In the genomic region with DNA sequence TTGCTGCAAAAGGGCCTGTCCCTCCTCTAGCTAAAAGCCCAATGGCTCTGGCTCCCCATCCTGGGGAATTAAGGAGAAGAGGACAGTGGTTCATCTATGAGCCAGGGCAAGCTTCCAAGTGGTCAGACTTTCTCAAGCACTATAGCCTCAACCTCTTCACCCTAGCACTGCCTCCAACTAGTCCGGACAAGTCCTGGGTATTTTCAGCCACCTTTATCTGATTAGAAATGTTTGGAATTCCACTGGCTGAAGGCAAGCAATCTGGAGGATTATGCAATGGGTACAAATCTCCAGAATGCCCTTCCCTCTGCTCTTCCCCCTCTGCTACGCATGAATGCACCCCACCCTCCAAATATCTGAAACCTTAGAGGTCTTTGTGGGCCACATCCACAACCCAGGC, we compare ENCODE assay signal across 11 mouse cellular contexts. TPM values are rescaled to one million over a fixed set of nuclear protein-coding genes. Genes with fewer than 3 reads are reported as not detected.
DNase-seq lines count a peak whose midpoint lies in the region; ATAC-seq and TF ChIP-seq lines count a peak whose summit lies in the region.
"Had no signal": no experiment of that assay in that cellular context is flagged by ENCODE, and none has a peak within 500 bp of the region (broad histone marks: within the 10 kb centered on the region; RNA-seq: fewer than 3 reads in every experiment).

No protein-coding gene starts in this region.

- H3K27ac ChIP-seq in embryonic fibroblast, embryonic 13.5 days (ENCODE audit: insufficient read depth, low read length), result peak overlapping the region; percentile 87
- peak overlapping the region; percentile 34; the same call in 1 of the 2 replicates for H3K27ac ChIP-seq in kidney, embryonic 15.5 days
- peak overlapping the region; percentile 96 for H3K27ac ChIP-seq in macrophage

- no peaks in the 10 kb centered on the region for H3K9me3 ChIP-seq in kidney, embryonic 15.5 days (replicated peaks)

- peaks cover 100% of the 10 kb centered on the region for H3K79me2 ChIP-seq in macrophage (ENCODE audit: inconsistent target)

- H3K36me3 ChIP-seq in kidney, embryonic 15.5 days, result 0 out of 2 replicates have a peak, but pooled peaks cover 4% of the 10 kb centered on the region
- no peaks in the 10 kb centered on the region for H3K36me3 ChIP-seq in macrophage (ENCODE audit: inconsistent target)

- no peak overlapping the region for H3K9ac ChIP-seq in kidney, embryonic 15.5 days

- peaks cover 28% of the 10 kb centered on the region for H3K4me1 ChIP-seq in embryonic fibroblast, embryonic 13.5 days (ENCODE audit: control insufficient read depth, insufficient read depth, low read length)
- H3K4me1 ChIP-seq in kidney, embryonic 15.5 days, result peaks cover 56% of the 10 kb centered on the region

- ATAC-seq in kidney, embryonic 15.5 days (replicated peaks; ENCODE audit: low FRiP score), result 0 out of 2 replicates have a peak, but pooled peaks have one; percentile 13
- ATAC-seq in erythroid progenitor cell, adult 5-6 weeks (replicated peaks; ENCODE audit: low FRiP score, poor library complexity, severe bottlenecking), result no peak
- ATAC-seq: midbrain, embryonic 16.5 days had no signal

- no peak overlapping the region for H3K4me2 ChIP-seq in kidney, embryonic 15.5 days

- peak; percentile 56 for DNase-seq in ovary, adult 18-20 months (ENCODE audit: low spot score)
- DNase-seq in ovary, postnatal 36 days (ENCODE audit: low spot score), result no peak
- no peak for DNase-seq in right cerebral cortex, adult 18-20 months
- no peak for DNase-seq in spleen, adult 18-20 months
- DNase-seq: cerebellum, adult 11-12 months; gastrocnemius, postnatal 10 days had no signal

- no peak overlapping the region for H3K4me3 ChIP-seq in embryonic fibroblast, embryonic 13.5 days (ENCODE audit: insufficient read depth, low read length)
- H3K4me3 ChIP-seq in kidney, embryonic 15.5 days (replicated peaks), result no peak overlapping the region
- H3K4me3 ChIP-seq in macrophage (ENCODE audit: inconsistent target), result no peak overlapping the region

- no peak for TF ChIP-seq CTCF in embryonic fibroblast, embryonic 13.5 days (IDR thresholded peaks at IDR 0.05; ENCODE audit: borderline replicate concordance, insufficient read depth, low read length)

- no peak for TF ChIP-seq POLR2A in embryonic fibroblast, embryonic 13.5 days (IDR thresholded peaks at IDR 0.05; ENCODE audit: low read depth, low read length)

- 58% methylated on average over 2 of the region's 2 CpGs for whole genome bisulfite sequencing in kidney, embryonic 15.5 days
- WGBS in macrophage (ENCODE audit: missing documents), result 97% methylated on average over 2 of the region's 2 CpGs

- no peaks in the 10 kb centered on the region for H3K27me3 ChIP-seq in kidney, embryonic 15.5 days

RNA-seq across cellular contexts. Expression of gene Cox4i2, which starts 38.5 kb away (rescaled TPM):
- polyA plus RNA-seq in embryonic fibroblast, embryonic 13.5 days (2011; ENCODE audit: insufficient read length, low read depth, missing spikeins), result 0.94 and 1.5 TPM in 2 replicates
- 16.4 and 20.9 TPM in 2 replicates for polyA plus RNA-seq in kidney, embryonic 15.5 days (2015; fragmentation: Nextera tagmentation; extraction: Ambion mirVana)
- not detected for total RNA-seq in macrophage (2018; cell fraction: chromatin; rRNA removed)
- not detected for total RNA-seq in macrophage (2018; cell fraction: cytosol; rRNA removed)
- total RNA-seq in macrophage (2018; cell fraction: nucleus; rRNA removed), result not detected
- not detected in 3 replicates for polyA plus RNA-seq in macrophage (2018)
- total RNA-seq in erythroid progenitor cell, adult 5-6 weeks (2015; ENCODE audit: low replicate concordance), result 1.8 TPM in 1 of 2 replicates, not detected in the other
- not detected in 2 replicates for total RNA-seq in erythroid progenitor cell, adult 5-6 weeks (2017; ENCODE audit: low replicate concordance)

RNA-seq across cellular contexts. Expression of gene Bcl2l1, which starts 39.1 kb away (rescaled TPM):
- polyA plus RNA-seq in embryonic fibroblast, embryonic 13.5 days (2011; ENCODE audit: insufficient read length, low read depth, missing spikeins), result 51.2 and 71.7 TPM in 2 replicates
- polyA plus RNA-seq in kidney, embryonic 15.5 days (2015; fragmentation: Nextera tagmentation; extraction: Ambion mirVana), result 99.5 and 106 TPM in 2 replicates
- 100 to 1,000 TPM; 136 to 537 (median 201) TPM for total RNA-seq in macrophage (2018; cell fraction: chromatin; rRNA removed)
- total RNA-seq in macrophage (2018; cell fraction: cytosol; rRNA removed), result 100 to 1,000 TPM in 7 of 26 experiments, 10 to 100 TPM in 19; 72.0 to 192 (median 85.2) TPM
- total RNA-seq in macrophage (2018; cell fraction: nucleus; rRNA removed), result 100 to 1,000 TPM; 131 to 456 (median 217) TPM
- 38.6 to 159 TPM (median 48.4 TPM) in 3 replicates for polyA plus RNA-seq in macrophage (2018)
- 80.9 and 99.1 TPM in 2 replicates for total RNA-seq in erythroid progenitor cell, adult 5-6 weeks (2015; ENCODE audit: low replicate concordance)
- 76.9 and 94.9 TPM in 2 replicates for total RNA-seq in erythroid progenitor cell, adult 5-6 weeks (2017; ENCODE audit: low replicate concordance)

RNA-seq across cellular contexts. Expression of gene Tpx2, which starts 55.3 kb away (rescaled TPM):
- polyA plus RNA-seq in embryonic fibroblast, embryonic 13.5 days (2011; ENCODE audit: insufficient read length, low read depth, missing spikeins), result 62.3 and 82.9 TPM in 2 replicates
- 88.5 and 98.2 TPM in 2 replicates for polyA plus RNA-seq in kidney, embryonic 15.5 days (2015; fragmentation: Nextera tagmentation; extraction: Ambion mirVana)
- total RNA-seq in macrophage (2018; cell fraction: chromatin; rRNA removed), result 10 to 100 TPM in 5 of 26 experiments, 1 to 10 TPM in 21; 2.1 to 18.9 (median 7.1) TPM
- total RNA-seq in macrophage (2018; cell fraction: cytosol; rRNA removed), result 10 to 100 TPM in 13 of 26 experiments, 1 to 10 TPM in 13; 4.3 to 30.1 (median 10.4) TPM
- total RNA-seq in macrophage (2018; cell fraction: nucleus; rRNA removed), result 10 to 100 TPM in 12 of 26 experiments, 1 to 10 TPM in 14; 2.6 to 18.6 (median 9.8) TPM
- polyA plus RNA-seq in macrophage (2018), result 3.4 to 14.0 TPM (median 11.8 TPM) in 3 replicates
- total RNA-seq in erythroid progenitor cell, adult 5-6 weeks (2015; ENCODE audit: low replicate concordance), result 326 and 338 TPM in 2 replicates
- total RNA-seq in erythroid progenitor cell, adult 5-6 weeks (2017; ENCODE audit: low replicate concordance), result 393 and 412 TPM in 2 replicates

RNA-seq across cellular contexts. Expression of gene Id1, which starts 56.4 kb away (rescaled TPM):
- polyA plus RNA-seq in embryonic fibroblast, embryonic 13.5 days (2011; ENCODE audit: insufficient read length, low read depth, missing spikeins), result 49.1 and 67.7 TPM in 2 replicates
- polyA plus RNA-seq in kidney, embryonic 15.5 days (2015; fragmentation: Nextera tagmentation; extraction: Ambion mirVana), result 133 and 143 TPM in 2 replicates
- total RNA-seq in macrophage (2018; cell fraction: chromatin; rRNA removed), result 1 to 10 TPM in 10 of 26 experiments, under 1 TPM in 6, not detected in 10; 0.68 to 5.0 (median 1.2) TPM
- 1 to 10 TPM in 5 of 26 experiments, under 1 TPM in 18, not detected in 3; 0.15 to 1.9 (median 0.52) TPM for total RNA-seq in macrophage (2018; cell fraction: cytosol; rRNA removed)
- 10 to 100 TPM in 2 of 26 experiments, 1 to 10 TPM in 5, under 1 TPM in 8, not detected in 11; 0.63 to 45.8 (median 0.98) TPM for total RNA-seq in macrophage (2018; cell fraction: nucleus; rRNA removed)
- polyA plus RNA-seq in macrophage (2018), result 0.27 to 88.3 TPM (median 0.39 TPM) in 3 replicates
- 1.3 and 17.3 TPM in 2 replicates for total RNA-seq in erythroid progenitor cell, adult 5-6 weeks (2015; ENCODE audit: low replicate concordance)
- 1.6 and 2.6 TPM in 2 replicates for total RNA-seq in erythroid progenitor cell, adult 5-6 weeks (2017; ENCODE audit: low replicate concordance)

Comparison
In these comparisons a context has a peak if more than half of its experiments do, and no peak if none do; other contexts are left out.
1. H3K27ac ChIP-seq: peak in every context shown above with its lines; median percentile 96 in macrophage; 87 in embryonic fibroblast, embryonic 13.5 days; 34 in kidney, embryonic 15.5 days.